Mouse (Mus musculus): Measurements from ENCODE around the gene Vkorc1l1.

- peak; percentile 87 for TF ChIP-seq CTCF (IDR thresholded peaks at IDR 0.05)
- no peak for TF ChIP-seq POLR2A (IDR thresholded peaks at IDR 0.05; ENCODE audit: insufficient read depth, low read depth, low read length)
- peak; percentile 58; the same call in 1 of the 2 replicates for TF ChIP-seq EP300 (IDR thresholded peaks at IDR 0.05; ENCODE audit: insufficient read depth, low read depth, low read length)
Observed at GRCm38 (mm10) chr5:129999097-129999496, 57.3 kb downstream of the Vkorc1l1 start.
